Mouse (Mus musculus) frontal cortex, postnatal 36 days (tissue): ENCODE measurements at regions not wholly inside any gene's neighbourhood (a gene's known extent, or its start where the extent isn't known, plus 50 kb on each side); places are given as distances from the start of the nearest gene placed in this dataset.

Experiments used
- DNase-seq, 2 experiments: peaks; one replicate each; pipeline ENCODE4 v3.0.0; 2022; ENCODE audit warnings: low spot score in 2 of 2

DNA sequence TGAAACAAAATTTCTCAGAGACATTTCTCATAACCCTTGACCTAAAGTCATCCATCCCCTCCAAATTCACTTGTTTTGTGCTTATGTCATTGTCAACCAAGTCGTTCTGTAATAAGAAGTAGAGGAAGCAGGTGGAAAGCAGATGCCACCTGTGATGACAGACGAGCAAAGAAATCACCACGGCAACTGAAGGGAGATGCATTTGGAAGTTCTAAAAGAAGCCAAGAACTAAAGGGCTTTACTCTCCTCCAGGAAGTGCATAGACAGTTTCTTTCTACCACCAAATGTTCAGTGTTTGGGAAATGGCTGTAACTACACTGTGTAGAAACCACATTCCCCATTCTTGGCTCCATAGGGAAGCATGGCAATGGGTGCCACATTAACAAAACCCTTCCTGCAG, 317.4 kb downstream of the Gm10184 start:
- peak; percentile 2 to 37 for DNase-seq

DNA sequence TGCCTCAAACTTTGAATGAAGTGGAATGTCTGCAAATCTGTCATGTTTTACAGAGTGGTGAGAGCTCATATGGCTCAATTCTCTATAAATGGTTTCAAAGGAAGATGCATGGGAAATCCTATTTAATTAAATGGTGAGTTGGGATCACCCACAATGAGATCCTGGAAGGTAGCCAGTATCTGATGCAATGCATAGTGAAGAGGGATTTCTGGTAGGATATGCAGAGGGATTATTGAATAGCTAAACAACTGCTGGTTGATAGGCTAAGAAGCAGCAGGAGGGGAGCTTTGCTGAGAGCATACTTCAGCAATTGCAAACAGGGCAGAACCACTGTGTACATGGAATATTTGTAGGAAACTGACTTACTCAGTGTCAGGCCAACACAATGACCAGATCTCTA, 350.7 kb downstream of the Gm10184 start:
- DNase-seq = no peak

DNA sequence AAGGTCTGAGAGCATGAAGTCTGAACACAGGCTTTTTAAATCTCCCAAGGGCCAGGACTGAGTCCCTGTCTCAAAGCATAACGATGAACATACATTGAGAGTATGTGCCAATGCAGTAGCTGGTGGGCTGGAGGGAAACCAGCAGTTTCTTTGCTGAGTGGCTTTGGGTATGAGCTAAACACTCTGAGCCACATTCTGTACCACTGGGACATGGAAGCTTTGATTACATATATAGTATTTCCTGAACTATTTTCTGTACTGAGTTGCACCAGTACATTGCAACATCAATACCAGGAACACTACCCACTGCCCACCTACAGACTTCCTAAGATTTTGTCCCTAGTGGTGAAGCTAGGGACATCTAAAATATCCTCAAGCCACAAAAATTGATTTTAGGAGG, 354.3 kb upstream of the Fshr start:
- no peak for DNase-seq

DNA sequence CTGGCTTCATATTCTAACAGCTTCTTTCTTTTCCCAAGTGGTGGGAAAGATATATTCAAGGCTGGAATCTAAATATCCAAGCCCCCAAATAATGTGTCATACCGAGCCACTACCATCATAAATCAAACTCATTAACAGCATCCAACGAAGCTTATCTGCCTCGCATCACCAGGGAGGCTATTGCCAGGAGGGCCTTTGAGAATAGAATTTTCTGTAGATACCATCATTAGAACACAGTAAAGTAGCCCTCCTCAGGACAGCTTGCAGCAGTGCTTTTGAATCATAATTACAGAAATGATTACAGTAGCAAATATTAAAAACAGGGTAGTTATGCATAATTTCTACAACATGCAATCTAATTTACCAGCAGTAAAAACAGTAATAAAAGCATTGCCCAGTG, 353.1 kb upstream of the Fshr start:
- DNase-seq = no peak

DNA sequence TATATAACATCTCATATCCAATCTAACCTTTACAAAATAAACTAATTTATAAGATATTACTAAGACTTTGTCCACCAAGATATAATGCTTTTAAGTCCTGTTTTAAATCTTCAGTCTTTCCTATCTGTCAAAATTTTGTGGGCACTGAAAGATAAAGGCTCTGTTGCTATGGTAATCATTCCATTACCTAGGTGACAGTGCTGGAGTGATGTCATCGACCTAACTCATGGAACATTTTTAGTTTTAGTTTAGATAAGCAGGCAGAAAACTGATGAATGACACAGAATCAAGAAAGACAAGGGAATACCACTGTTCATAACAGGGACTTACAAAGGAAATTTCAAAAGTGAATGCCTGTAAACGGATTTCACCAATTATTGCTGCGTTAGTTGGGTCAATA, 350.3 kb upstream of the Fshr start:
- no peak for DNase-seq

DNA sequence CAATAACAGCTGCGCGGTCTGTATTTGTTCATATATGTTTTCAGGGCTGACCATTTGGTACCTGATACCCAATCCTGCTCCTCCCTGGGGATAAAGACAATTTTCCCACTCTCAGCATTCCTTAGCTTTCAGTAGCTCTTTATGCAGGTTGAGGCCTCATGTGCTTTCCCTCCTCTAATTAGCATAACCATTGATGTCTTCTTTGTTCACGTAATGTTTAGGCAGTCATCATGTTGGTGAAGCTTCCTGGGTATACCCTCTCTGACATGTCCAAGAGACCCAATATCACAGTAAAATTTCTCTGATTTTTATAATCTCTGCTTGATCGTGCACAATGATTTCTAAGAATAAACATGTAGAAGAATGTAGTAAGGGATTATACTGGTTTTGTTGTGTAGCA, 321.4 kb upstream of the Fshr start:
- no peak for DNase-seq

DNA sequence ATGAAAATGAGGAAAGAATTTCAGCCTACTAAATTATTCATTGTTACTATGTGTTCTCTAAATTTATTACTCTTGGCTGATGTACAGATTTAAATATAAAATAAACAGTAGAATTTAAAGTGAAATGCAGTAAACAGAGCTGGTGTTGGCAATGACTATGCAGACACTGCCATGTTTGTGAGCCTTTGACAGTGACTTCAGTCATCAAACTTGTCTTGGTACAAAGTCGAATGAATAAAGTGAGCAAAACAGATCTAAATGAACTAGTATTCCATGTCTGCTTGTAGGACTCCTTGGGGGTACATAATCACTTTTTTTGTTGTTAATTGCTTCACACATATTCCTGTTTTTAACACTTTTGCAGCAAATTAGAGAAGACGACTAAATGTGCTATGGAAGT, 318.9 kb upstream of the Fshr start:
- no peak for DNase-seq

DNA sequence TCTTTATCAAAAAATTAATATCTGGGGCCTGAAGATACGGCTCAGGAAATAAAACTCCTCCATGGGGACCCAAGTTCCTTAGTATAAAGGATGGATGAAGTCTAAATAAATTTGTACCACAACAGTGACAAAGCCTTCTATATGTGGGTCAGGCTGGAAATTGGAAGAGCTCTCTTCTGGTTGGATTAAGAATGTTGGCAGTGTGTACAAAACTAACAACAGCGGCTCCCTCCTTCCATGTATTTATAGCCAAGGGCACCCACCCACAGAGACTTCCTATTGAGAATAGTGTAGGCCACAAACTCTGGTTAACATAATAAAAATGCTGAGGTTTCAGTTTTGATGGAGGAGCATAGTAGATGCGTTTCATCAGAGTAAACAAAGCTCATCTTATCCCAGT, 304.8 kb upstream of the Fshr start:
- DNase-seq = no peak

DNA sequence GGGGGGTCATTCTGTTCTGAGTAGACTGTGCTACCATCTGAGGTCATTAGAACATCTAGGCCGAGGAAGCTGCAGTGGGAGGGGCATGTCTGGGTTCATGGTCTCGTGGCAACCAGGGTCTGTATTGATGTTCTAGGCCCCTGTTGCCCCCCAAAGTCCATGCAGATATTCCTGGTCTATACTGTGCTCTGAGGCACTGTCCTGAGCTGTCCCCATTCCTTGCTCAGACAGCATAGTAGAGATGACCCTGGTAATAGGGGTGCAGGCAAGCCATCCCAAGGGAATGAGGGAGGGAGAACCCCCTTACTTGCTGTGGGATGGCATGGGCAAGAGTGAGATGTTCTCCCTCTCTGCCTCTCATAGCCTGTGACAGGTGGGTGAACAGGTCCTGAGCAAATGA, 293.1 kb upstream of the Fshr start:
- no peak for DNase-seq

DNA sequence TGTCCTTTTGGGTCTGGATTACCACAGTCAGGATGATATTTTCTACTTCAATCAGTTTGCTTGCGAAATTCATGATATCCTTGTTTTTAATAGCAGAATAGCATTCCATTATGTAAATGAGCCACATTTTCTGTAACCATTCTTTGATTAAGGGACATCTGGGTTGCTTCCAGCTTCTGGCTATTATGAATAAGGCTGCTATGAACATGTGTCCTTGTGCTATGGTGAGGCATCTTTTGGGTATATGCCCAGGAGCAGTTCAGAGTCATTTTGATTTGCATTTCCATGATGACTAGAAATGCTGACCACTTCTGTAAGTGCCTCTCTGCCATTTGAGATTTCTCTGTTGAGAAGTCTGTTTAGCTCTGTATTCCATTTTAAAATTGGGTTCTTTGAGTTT, 266.0 kb upstream of the Fshr start:
- DNase-seq = no peak

DNA sequence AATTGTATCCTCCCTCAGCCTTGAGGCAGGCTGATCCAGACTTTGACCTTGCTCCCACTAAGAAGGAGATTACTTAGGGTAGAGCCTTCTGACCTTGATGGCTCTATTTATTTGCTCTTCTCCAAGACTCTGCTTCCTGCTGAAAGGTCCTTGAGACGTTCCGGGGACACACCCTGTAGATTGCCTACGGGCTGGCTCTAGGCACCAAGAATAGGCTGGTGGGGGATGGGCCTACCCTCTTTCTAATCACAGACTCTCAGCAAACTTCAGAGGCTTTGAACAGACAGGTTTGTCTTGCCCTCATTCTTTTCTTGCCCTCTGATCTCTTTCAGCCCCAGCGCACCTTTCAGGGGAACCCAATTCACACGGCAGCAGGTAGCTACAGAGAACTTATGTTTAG, 265.4 kb upstream of the Fshr start:
- DNase-seq = no peak

DNA sequence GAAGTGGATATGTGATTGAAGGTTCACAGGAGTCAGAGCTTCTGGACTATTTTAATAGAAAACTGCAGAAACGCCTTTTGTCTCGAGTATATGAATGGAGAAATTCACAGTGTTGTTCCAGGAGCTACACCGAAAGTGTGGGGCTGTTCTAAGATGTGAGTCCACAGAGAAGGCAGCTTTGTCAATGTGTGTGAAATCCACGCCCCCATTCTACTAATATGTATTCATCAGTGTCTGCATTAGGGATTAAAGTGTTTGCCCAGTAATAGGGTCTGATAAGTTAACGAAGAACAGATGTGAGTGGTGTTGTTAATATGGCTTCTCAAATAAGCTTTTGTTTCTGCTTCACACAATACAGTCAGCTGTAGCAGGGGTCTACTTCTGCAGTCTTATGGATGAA, 260.0 kb upstream of the Fshr start:
- DNase-seq = no peak

DNA sequence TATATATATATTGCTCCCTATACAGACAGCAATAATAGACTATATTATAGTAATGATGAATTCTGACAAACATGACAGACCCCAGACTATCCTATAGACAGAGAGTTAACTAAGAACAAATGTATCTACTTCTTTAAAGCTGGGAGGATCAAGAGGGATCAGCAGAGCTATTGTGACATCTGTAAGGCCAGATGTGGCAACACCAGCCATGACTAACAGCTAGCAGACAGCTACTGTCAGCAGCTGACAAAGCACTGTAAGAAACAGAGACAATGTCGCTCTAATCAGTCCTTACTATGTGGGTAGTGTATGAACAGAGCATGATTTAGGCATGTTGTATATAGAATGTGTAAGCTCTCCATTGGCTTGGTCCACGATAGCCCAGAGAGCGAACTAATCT, 253.8 kb upstream of the Fshr start:
- DNase-seq = no peak

DNA sequence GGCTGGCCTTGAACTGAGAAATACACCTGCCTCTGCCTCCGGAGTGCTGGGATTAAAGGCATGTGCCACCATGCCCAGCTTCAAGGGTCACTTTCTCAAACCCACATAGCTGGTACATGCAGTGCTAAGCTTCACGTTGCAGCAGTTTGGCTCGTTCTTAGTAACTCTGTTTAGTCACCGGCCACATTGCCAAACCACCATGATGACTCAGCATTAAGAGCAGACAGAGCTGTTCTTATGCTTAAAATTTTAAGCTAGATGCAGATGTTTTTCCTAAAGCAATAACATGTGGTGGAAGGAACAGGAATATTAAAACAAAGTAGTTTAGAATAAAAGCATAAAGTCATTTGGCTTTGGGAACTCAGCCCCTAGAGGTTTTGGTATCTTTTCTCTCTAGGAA, 250.2 kb upstream of the Fshr start:
- no peak for DNase-seq

DNA sequence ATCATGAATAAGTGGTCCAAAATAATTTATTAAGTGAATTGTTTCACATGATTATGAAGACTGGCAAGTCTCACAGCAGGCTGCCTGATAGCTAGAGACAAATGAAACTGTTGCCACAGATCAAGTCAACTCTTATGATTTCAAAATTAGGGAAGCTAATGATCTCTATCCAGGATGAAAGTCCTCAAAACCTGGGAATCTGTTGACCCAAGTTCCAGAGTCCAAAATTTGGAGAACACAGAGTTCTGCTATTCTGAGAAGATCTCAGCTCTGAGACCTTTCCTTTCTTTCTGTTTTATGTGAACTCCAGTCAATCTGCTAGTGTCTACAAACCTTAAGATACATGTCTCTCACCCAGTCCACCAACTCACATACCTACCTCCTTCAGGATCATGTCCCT, 248.9 kb upstream of the Fshr start:
- no peak for DNase-seq

DNA sequence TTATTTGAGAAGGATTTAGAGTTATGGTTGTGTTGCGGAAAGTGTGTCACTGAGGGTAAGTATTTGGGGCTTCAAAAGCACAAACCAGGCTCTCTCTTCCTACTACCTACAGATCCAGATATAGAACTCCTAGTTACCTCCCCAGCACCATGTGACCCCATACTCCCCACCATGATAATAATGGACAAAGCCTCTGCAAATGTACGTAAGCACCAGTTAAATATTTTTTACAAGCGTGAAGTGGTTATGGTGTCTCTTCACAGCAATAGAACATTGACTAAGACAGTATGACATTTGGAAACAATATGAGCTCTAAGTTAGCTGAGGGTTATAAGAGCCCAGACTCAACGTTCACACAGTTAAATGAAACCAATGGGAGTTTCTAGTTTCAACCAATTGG, 233.8 kb upstream of the Fshr start:
- DNase-seq = no peak

DNA sequence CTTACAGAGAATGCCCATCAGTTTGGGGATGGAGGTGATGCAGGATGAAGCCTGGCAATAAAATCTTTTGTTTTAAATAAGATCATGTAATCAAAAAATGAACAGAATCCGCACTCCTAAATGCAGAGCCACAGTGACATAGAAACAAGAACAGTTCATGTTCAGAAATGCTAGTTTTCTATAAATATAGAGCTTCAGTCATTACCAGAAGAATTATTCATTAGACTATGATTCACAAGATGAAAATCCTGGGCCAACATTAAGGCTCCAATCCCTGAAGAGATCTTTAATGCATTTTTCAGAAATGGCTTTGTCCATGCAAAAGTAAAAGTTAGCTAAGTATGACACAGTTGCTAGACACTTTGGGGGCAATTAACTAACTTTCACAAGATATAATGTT, 209.6 kb upstream of the Fshr start:
- DNase-seq = peak in 1 of 2 experiments; percentile 6

DNA sequence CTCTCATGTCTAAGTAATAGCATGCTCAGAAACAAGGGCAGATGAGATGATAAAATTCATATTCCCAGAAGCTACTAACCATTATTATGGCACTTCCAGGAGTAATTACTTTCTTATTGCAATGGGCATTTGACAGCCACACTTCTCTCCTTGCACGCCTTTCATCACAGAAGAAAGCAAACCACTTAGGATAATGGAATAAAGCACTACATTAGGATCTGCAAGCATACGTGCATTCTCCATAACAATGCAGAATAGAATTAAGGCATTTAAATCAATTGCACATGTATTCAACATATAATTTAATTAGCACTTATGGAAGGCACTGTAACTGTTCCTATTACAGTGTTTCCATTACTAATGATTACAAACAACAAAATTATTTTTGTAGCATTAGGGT, 205.1 kb upstream of the Fshr start:
- no peak for DNase-seq

DNA sequence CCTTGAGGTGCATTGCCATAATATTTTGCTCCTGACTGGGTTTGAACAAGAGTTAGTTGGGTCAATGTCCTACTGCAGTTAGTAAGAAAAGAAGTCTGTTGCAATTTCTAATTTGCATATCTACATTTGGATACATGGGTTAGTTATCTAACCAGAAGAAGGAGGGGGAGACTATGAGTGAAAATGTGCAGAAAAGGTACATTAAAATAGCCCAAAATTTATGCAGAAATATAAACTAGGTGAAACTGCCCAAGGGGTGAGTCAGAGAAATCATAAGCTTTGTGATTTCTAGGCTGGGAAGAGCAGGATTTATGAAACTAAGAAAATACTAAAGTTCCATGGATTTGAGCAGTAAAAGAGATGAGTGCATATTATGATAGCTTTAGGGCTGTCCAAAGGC, 156.8 kb upstream of the Fshr start:
- no peak for DNase-seq

DNA sequence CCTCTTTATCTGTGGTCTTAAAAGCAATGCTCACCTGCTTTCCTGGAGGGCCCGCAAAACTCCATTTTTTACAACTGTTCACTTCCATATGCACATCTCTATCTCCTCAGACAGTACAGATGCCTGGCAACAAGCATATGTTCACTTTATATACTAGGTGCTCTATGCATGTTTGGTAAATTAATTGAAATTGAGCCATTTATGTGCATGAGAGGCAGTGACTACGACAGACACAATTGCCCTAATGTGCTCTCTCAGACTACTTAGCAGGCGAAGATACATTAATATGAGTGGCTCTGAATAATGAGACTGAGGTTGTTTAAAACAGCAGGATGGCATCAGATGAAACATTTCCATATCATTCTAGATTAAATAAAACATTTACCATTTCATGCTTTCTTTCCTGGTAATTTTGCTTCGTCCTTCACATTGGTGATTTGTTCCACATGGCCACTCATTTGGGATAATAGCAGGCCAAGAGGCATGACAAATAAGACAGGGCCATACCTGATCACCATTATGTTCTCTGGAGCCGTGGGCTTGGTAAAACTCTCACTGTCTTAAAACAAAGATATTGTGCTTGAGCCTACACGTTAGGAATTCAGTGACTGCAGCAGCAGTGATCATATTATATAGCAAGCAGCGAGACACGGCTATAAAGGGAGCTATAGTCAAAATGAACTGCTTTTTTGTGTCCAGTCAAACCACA, 140.2 kb upstream of the Fshr start:
- DNase-seq = no peak

DNA sequence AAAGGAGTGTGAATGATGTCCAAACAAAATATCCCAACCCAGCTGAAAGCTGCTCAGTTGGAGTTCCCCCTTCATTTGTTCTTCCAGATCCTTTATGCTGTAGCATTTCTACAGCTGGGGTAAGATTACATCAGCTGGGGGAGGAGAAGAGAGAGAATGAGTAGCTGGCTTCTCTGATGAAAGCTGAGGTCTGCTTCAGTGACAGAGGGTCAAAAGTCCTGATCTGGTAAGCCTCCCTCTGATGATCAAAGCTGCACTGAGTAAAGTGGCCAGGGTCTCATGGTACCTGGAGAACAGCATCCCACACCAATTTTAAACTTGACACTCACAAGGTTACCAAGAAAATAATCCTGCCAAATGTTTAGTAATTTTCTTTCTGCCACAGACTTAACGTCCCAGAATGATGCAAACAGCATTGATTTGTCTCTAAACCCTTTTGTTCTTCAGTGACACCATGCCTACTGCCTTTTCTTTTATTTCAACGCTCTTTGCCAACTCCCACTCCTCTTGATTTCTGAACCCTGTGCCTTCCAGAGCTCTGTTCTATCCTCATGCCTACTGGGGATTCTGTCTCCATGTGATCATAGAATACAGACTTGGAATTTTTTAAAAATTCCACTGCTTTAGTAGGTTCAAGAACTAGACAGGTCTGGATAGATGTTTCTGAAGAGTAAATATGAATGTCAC, 119.3 kb upstream of the Fshr start:
- DNase-seq = no peak

DNA sequence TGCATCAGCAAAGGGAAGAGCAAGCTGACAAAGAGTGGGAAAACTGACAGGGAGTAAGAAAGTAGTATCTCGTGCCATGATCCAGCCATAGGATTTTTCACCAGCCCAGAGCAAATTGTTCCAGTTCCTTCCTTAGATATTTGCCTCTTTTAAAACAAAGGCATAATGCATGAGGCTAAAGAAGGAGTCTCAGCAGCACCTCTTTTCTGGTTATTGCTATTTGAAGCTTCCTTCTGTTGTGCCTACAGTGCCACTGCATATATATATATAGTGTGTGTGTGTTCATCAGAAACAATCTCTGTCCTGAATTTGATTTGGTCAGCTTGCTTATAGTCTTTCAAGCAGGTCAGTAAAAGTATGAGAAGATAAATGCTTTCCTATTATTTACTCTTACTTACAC, 117.9 kb upstream of the Fshr start:
- peak in 1 of 2 experiments; percentile 26 for DNase-seq

DNA sequence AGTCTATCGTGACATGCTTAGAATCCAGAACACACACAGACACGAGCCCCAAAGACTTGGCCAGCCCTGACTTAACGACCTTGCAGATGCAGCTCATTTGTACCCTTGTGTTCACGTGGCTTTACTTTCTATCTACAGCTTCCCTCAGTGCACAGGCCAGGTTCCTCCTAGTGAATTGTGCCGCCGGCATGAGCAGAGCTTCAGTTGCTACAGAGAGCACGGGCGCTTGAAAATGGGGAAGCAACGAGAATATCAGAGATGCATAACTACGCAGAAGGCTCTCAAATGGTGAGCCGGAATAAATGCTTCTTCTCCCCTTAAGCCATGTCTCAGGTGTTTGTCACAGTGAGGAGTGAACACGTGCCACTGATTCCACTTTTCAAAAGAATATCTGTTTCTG, 110.7 kb upstream of the Fshr start:
- no peak for DNase-seq

DNA sequence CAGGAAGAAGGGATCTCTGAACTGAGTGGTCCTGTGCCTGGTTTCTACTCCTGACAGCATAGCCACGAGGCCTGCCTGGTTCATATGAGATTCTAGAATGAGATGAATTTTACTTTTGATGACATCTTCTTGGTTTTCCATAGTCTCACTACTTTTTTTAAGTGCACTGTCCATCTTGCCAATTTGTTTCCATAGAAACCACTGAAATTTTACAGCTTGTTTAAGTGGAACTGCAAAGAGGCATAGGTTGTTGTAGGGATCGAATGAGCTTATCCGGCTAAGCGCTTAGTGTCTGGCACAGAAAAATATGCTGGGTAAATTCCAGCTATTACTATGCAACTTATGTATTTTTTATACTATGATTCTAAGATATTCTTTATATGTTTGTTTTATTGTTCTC, 100.8 kb upstream of the Fshr start:
- DNase-seq = peak in 1 of 2 experiments; percentile 17
